Mouse (Mus musculus) heart, embryonic 13.5 days (tissue): ENCODE measurements around the gene Ankrd17. TPM values are rescaled to one million over a fixed set of nuclear protein-coding genes. Genes with fewer than 3 reads are reported as not detected.
A peak's percentile ranks its signal among the peaks of the same experiment; 100 is the strongest.

Experiments used
- ATAC-seq: fragments of 200-750 bp; cut with Nextera tagmentation; 2 replicates; pipeline ENCODE4 v1.8.0; 2017; ENCODE audit warnings: moderate TSS enrichment; ENCODE audit not compliant: insufficient number of reproducible peaks, low FRiP score, low TSS enrichment; ENCODE audit errors: extremely low read depth
- H3K27ac ChIP-seq: fragments of 300-500 bp; sonication (generic); replicated peaks from 2 replicates; pipeline ENCODE4 v1.5.1; 2015; ENCODE audit warnings: moderate library complexity, mild to moderate bottlenecking, inconsistent platforms
- H3K27me3 ChIP-seq: fragments of 300-500 bp; sonication (generic); replicated peaks from 2 replicates; pipeline ENCODE4 v1.6.1; 2015; ENCODE audit warnings: mild to moderate bottlenecking, inconsistent platforms
- H3K36me3 ChIP-seq: fragments of 300-500 bp; sonication (generic); 2 replicates; pipeline ENCODE4 v1.6.1; 2015; ENCODE audit warnings: mild to moderate bottlenecking, inconsistent platforms
- H3K4me1 ChIP-seq: fragments of 300-500 bp; sonication (generic); 2 replicates; pipeline ENCODE4 v1.6.1; 2015; ENCODE audit warnings: inconsistent platforms
- H3K4me2 ChIP-seq: fragments of 300-500 bp; sonication (generic); 2 replicates; pipeline ENCODE4 v1.6.1; 2015; ENCODE audit warnings: inconsistent platforms, mild to moderate bottlenecking, moderate library complexity
- H3K4me3 ChIP-seq: fragments of 300-500 bp; sonication (generic); 2 replicates; pipeline ENCODE4 v1.5.1; 2015; ENCODE audit warnings: moderate library complexity, mild to moderate bottlenecking, inconsistent platforms
- H3K9ac ChIP-seq: fragments of 300-500 bp; sonication (generic); 2 replicates; pipeline ENCODE4 v1.6.1; 2015; ENCODE audit warnings: inconsistent platforms, mild to moderate bottlenecking, moderate library complexity
- H3K9me3 ChIP-seq: fragments of 300-500 bp; sonication (generic); 2 replicates; pipeline ENCODE4 v1.6.1; 2016; ENCODE audit warnings: inconsistent platforms
- WGBS: fragments of 180-500 bp; shearing (Covaris S2); methylation state at CpG from one replicate; pipeline ENCODE4 v1.1.7; 2015; ENCODE audit warnings: mixed read lengths; 5-methylcytosine and 5-hydroxymethylcytosine counted together
- polyA plus RNA-seq: library from polyadenylated mRNA; unstranded; fragments of >200 nt; fragmentation: Nextera tagmentation; extraction: Ambion mirVana; gene quantifications from 2 replicates; pipeline ENCODE4 v1.2.1, GENCODE M21; 2015

The Ankrd17 gene
- polyA plus RNA-seq, 1 experiment from 2014 or later, result 16.3 TPM

DNA sequence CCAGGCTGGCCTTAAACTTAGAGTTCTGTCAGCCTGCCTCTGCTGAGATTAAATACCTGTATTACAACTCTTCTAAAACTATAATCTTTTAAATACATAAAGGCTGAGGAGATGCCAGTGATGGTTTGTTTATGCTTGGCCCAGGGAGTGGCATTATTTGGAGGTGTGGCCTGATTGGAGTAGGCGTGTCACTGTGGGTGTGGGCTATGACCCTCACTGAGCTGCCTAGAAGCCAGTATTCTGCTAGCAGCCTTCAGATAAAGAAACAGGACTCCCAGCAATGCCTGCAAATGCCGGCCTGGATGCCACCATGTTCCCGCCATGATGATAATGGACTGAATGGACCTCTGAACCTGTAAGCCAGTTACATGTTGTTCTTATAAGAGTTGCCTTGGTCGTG, 119.8 kb downstream of the Ankrd17 start:
- no peak overlapping the region for H3K4me3 ChIP-seq
- no peak overlapping the region for H3K9ac ChIP-seq
- 65% methylated on average over 4 of the region's 4 CpGs for WGBS
- no peaks in the 10 kb centered on the region for H3K9me3 ChIP-seq
- H3K36me3 ChIP-seq, result peaks cover 92% of the 10 kb centered on the region
- H3K27ac ChIP-seq, result no peak overlapping the region
- H3K4me1 ChIP-seq, result no peaks in the 10 kb centered on the region
- ATAC-seq, result no peak
- no peak overlapping the region for H3K4me2 ChIP-seq
- H3K27me3 ChIP-seq, result no peaks in the 10 kb centered on the region

DNA sequence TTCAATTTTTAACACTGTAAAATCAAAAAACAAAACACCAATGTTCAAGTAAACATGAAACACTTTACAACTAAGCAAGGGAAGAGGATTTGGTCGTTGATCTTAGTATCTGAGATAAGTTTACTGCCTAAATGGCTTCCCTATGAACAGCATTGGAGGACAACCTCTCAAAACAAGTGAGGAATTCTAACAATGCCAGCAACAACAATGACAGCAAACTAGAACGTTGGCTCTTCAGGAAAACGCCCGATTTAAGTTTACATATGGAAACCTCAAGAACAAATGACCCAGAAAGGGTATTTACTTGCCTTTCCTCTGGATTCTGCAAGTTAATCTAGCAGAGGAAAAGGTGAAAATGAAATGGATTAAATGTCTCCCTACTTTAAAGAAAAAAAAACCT, 121.0 kb downstream of the Ankrd17 start:
- no peak overlapping the region for H3K9ac ChIP-seq
- ATAC-seq, result no peak
- no peaks in the 10 kb centered on the region for H3K4me1 ChIP-seq
- no peak overlapping the region for H3K4me2 ChIP-seq
- no peak overlapping the region for H3K27ac ChIP-seq
- WGBS, result 47% methylated on average over 4 of the region's 4 CpGs
- peaks cover 91% of the 10 kb centered on the region for H3K36me3 ChIP-seq
- no peaks in the 10 kb centered on the region for H3K27me3 ChIP-seq
- H3K4me3 ChIP-seq, result no peak overlapping the region
- H3K9me3 ChIP-seq, result no peaks in the 10 kb centered on the region

DNA sequence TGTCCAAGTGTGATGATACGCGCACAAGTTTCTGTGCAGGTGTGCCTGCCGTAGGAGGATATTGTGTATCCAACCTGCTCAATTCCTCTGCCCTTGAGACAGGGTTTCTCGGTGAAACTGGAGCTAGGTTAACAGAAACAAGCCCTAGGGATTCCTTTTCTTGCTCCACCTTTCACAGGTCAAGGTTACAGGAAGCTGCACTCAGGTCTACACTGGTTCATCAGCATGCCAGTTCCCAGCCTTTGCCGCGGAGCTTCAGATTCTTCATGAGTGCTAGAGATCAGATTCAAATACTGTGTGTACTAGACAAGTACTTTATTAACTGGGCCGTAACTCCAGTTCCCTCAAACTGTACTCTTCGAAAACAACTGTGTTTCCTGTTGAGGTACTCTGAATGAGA, 131.2 kb downstream of the Ankrd17 start:
- no peak overlapping the region for H3K4me2 ChIP-seq
- 92% methylated on average over 8 of the region's 8 CpGs for WGBS
- no peaks in the 10 kb centered on the region for H3K9me3 ChIP-seq
- H3K4me1 ChIP-seq, result no peaks in the 10 kb centered on the region
- no peaks in the 10 kb centered on the region for H3K27me3 ChIP-seq
- H3K4me3 ChIP-seq, result no peak overlapping the region
- H3K36me3 ChIP-seq, result peaks cover 93% of the 10 kb centered on the region
- no peak for ATAC-seq
- H3K27ac ChIP-seq, result no peak overlapping the region
- no peak overlapping the region for H3K9ac ChIP-seq

DNA sequence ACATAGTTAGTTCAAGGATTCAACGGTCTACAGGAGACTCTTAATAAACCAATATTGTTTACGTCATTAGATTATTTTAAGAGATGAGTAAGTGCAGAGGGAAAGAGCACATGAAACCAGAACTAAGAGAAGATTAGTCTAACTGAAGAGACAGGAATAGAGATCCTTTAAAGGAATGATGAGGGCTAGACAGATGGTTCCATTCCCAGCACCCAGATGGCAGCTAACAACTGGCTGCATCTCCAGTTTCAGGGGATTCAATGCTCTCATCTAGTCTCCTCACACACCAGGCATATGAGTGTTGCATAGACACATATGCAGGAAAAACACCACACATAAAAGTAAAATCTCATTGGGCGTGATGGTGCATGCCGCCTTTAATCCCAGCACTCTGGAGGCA, 133.1 kb downstream of the Ankrd17 start:
- no peak for ATAC-seq
- H3K4me3 ChIP-seq, result no peak overlapping the region
- H3K27ac ChIP-seq, result no peak overlapping the region
- H3K36me3 ChIP-seq, result peaks cover 95% of the 10 kb centered on the region
- H3K4me2 ChIP-seq, result no peak overlapping the region
- H3K27me3 ChIP-seq, result no peaks in the 10 kb centered on the region
- 90% methylated on average over 4 of the region's 4 CpGs for WGBS
- H3K4me1 ChIP-seq, result no peaks in the 10 kb centered on the region
- no peak overlapping the region for H3K9ac ChIP-seq
- H3K9me3 ChIP-seq, result no peaks in the 10 kb centered on the region

DNA sequence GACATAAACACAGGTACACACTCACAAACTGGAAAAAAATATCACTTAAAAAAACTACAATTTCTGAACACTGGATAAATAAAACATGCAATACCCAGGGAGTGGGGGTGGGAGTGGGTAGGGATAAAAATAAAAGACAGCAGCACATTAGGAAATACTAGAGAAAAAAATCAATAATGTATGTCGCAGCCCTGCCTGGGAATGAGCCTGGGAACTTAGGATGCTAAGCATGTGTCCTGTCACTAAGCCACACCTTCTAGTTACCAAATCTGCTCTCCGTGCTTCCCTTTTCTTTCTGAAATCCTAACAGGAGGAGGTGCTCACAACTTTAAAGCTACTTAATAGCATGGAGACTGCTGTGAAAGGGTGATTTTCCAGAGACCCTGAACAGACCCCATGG, 136.6 kb downstream of the Ankrd17 start:
- WGBS, result 91% methylated on average over 2 of the region's 2 CpGs
- Histone ChIP-seq H3K4me1 (peaks cover 1% of the 10 kb centered on the region; the same call in 1 of the 2 replicates), H3K9ac (no peak overlapping the region), H3K4me3 (no peak overlapping the region), H3K9me3 (no peaks in the 10 kb centered on the region), H3K27ac (no peak overlapping the region), H3K36me3 (peaks cover 87% of the 10 kb centered on the region), H3K27me3 (no peaks in the 10 kb centered on the region), H3K4me2 (no peak overlapping the region)
- ATAC-seq, result no peak

DNA sequence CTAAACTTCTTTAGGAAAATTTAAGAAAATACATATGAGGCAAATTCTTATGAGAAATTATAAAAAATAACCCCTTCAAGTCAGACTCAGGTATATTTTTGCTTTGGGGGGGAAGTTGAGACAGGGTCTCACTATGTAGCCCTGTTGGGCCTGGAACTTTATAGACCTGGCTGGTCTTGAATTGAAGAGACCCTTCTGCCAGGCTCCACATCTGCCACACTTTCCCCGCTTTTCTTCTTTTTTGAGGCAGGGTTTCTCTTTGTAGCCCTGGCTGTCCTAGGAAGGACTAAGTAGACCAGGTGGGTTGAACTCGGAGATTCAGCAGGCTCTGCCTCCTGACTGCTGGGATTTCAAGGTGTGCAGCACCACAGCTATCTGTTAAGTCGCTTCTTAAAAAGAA, 139.7 kb downstream of the Ankrd17 start:
- Histone ChIP-seq H3K4me1 (peaks cover 16% of the 10 kb centered on the region), H3K4me2 (no peak overlapping the region), H3K4me3 (no peak overlapping the region), H3K9me3 (no peaks in the 10 kb centered on the region), H3K27ac (no peak overlapping the region), H3K9ac (no peak overlapping the region), H3K27me3 (no peaks in the 10 kb centered on the region), H3K36me3 (peaks cover 67% of the 10 kb centered on the region)
- whole genome bisulfite sequencing, result 92% methylated on average over 3 of the region's 3 CpGs
- ATAC-seq, result no peak

DNA sequence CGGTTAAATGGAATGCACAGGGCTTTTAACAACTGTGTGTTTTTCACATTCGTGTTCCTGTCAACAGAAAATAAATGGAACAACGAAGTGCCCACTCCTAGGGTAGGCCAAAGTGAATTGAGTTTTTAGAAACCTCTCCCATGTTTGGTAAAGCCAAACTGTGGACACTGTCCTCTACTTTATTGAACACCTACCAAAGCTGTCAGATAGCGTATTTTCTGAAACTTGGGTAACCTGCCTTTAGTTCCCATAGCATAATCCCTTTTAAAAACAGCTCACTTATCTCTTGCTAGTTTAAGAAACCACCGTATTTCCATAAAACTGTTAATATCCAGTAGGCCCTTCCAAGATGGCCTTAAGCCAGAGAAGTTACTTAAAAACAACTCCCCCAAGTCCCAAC, 141.6 kb downstream of the Ankrd17 start:
- Histone ChIP-seq H3K9ac (no peak overlapping the region), H3K4me1 (peaks cover 16% of the 10 kb centered on the region), H3K36me3 (peaks cover 67% of the 10 kb centered on the region), H3K27ac (peak overlapping the region; percentile 94), H3K4me2 (peak overlapping the region; percentile 86), H3K9me3 (no peaks in the 10 kb centered on the region), H3K4me3 (peak overlapping the region; percentile 80), H3K27me3 (no peaks in the 10 kb centered on the region)
- ATAC-seq, result no peak
- WGBS, result 82% methylated on average over 5 of the region's 5 CpGs

DNA sequence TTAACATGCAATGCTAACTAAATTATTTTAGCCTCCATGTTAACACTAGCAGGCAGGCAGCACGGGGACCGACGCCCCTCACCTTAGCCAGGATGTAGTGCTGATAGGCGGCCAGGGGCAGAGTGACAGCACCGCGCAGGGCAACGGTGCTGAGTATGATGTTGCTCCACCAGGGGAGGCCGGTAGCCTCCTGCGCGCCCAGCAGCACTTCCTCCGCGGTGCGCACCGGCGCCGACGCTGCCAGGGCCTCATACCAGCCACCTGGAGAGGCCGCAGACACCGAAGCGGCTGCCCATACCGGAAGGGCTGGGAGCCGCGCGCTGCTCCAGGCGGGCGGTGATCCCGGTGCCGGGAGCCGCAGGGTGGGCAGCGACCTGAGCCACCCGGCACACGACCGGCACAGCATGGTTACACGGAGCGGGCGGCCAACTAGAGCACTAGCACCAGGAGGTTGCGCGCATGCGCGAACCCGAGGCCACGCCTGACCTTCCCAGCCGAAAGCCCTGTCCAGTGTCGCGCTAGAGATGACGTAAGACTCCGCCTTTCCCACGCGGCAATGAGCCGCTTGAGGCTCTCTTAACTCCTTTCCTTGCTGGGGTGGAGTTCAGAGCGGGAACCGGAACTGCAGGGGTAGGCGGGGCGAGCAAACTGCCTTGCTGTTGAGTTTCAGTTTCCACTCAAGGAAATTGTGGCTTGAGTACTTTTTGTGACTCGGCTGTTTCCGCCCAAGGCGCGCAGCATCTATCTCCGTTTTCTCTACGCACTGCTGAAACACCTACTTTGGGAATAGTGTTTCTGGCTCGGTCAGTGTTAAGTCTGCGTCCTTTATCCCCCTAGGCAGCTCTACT, 142.6 kb downstream of the Ankrd17 start, which contains the start of gene Cox18:
Gene Cox18 (minus strand): TSS at position 468 of the 848 bp plus-strand sequence.
- Histone ChIP-seq H3K9ac (peak within 1 kb of the TSS; percentile 90), H3K27me3 (no peaks in the 10 kb centered on the region), H3K4me3 (peak within 1 kb of the TSS; percentile 80), H3K27ac (peak within 1 kb of the TSS; percentile 94), H3K4me2 (peak within 1 kb of the TSS; percentile 86), H3K4me1 (peaks cover 16% of the 10 kb centered on the region), H3K36me3 (peaks cover 67% of the 10 kb centered on the region), H3K9me3 (no peaks in the 10 kb centered on the region)
- WGBS, result under 1% methylated on average over 62 of the region's 62 CpGs
- peak; percentile 98 for ATAC-seq

DNA sequence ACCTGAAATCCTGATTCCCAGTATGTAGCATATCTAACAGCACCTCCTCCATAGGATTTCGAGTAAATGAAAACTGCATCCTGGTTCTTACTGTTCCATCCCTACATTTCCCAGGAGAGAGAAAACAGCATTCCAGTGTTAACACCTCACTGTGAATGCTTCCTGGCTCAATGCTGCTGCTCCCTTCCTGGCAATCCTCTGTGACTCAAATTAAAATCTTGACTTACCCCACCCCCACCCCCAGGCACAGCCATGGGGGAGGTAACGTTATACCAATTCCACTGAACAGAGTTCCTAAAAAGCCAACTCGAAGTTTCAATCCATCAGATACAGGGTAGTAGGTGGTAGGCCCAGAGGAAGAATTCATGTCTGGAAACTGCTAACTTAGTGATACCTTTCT, 143.4 kb downstream of the Ankrd17 start:
- peaks cover 16% of the 10 kb centered on the region for H3K4me1 ChIP-seq
- 29% methylated on average over 3 of the region's 3 CpGs for WGBS
- no peaks in the 10 kb centered on the region for H3K27me3 ChIP-seq
- no peak for ATAC-seq
- peak overlapping the region; percentile 86 for H3K4me2 ChIP-seq
- peaks cover 67% of the 10 kb centered on the region for H3K36me3 ChIP-seq
- H3K9ac ChIP-seq, result peak overlapping the region; percentile 90
- peak overlapping the region; percentile 94 for H3K27ac ChIP-seq
- peak overlapping the region; percentile 80 for H3K4me3 ChIP-seq
- no peaks in the 10 kb centered on the region for H3K9me3 ChIP-seq

DNA sequence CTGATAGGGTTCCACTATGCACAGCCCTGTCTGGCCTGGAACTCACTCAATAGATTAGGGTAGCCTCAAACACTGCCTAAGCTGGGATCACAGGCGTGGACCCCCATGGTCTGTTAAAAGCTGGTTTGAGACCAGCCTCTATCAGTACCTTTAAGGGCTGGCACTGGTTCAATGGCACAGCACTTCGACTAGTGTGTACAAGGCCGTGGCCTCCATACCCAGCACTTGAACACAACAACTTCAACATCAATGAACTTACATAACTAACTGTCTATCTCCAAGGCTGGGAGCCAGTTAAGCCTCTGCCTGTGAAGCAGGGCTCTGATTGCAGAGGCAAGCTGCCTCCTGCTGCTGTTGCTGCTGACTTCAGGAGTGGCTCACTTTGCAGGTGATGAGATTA, 148.6 kb downstream of the Ankrd17 start:
- H3K36me3 ChIP-seq, result peaks cover 93% of the 10 kb centered on the region
- ATAC-seq, result no peak
- H3K9me3 ChIP-seq, result no peaks in the 10 kb centered on the region
- H3K27ac ChIP-seq, result no peak overlapping the region
- WGBS, result 88% methylated on average over 3 of the region's 3 CpGs
- H3K9ac ChIP-seq, result no peak overlapping the region
- H3K4me2 ChIP-seq, result no peak overlapping the region
- peaks cover 7% of the 10 kb centered on the region for H3K4me1 ChIP-seq
- no peak overlapping the region for H3K4me3 ChIP-seq
- no peaks in the 10 kb centered on the region for H3K27me3 ChIP-seq

DNA sequence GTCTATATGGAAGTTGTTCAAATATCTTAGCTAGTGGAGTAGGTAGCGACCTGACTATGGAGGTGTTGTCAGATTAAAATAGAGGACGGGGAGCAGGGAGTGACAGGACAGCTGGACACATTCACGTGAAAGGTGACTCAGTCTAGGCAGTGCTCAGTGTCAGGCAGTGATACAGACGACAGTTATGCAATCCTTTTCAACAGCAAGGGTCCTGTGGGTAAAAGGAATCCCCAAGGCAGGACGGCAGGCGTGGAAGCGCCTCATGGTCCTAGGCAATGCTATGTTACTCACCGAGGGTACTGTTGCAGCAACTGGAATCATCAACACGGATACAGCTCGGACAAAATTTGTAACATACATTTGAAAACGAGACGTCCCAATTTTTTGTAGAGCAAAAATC, 149.2 kb downstream of the Ankrd17 start:
- no peak overlapping the region for H3K4me3 ChIP-seq
- H3K9me3 ChIP-seq, result no peaks in the 10 kb centered on the region
- no peak overlapping the region for H3K4me2 ChIP-seq
- WGBS, result 86% methylated on average over 12 of the region's 12 CpGs
- no peaks in the 10 kb centered on the region for H3K27me3 ChIP-seq
- H3K4me1 ChIP-seq, result peaks cover 2% of the 10 kb centered on the region; the same call in 1 of the 2 replicates
- ATAC-seq, result no peak
- H3K9ac ChIP-seq, result no peak overlapping the region
- H3K36me3 ChIP-seq, result peaks cover 93% of the 10 kb centered on the region
- no peak overlapping the region for H3K27ac ChIP-seq

DNA sequence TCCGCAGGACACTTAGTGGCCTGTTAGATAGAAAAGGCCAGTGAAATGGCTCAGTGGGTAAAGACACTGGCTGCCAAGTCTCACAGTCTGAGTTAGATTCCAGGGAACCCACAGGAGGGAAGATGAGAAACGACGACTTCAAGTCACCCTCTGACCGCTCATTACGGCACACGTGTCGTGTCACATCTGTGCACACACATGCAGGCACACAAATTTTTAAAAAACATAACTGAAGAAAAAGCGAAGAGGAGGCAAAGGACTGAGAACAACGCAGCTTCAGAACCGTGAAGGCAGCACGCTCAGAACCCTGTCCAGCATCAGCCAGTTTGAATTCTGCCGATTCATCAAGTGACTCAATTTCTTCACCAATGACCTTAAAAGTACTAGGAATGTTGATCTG, 153.0 kb downstream of the Ankrd17 start:
- Histone ChIP-seq H3K36me3 (peaks cover 54% of the 10 kb centered on the region), H3K9ac (no peak overlapping the region), H3K9me3 (no peaks in the 10 kb centered on the region), H3K27me3 (no peaks in the 10 kb centered on the region), H3K27ac (no peak overlapping the region), H3K4me2 (no peak overlapping the region), H3K4me1 (no peaks in the 10 kb centered on the region), H3K4me3 (no peak overlapping the region)
- 93% methylated on average over 12 of the region's 12 CpGs for WGBS
- no peak for ATAC-seq
